Mouse (Mus musculus) midbrain, embryonic 16.5 days (tissue): Measurements from ENCODE around the gene Bicdl1. TPM values are rescaled to one million over a fixed set of nuclear protein-coding genes. Genes with fewer than 3 reads are reported as not detected.
A peak's percentile ranks its signal among the peaks of the same experiment; 100 is the strongest.

Source experiments
- ATAC-seq: fragments of 200-750 bp; cut with Nextera tagmentation; 2 replicates; pipeline ENCODE4 v1.8.0; 2017; ENCODE audit warnings: moderate TSS enrichment
- H3K27ac ChIP-seq: fragments of 300-500 bp; sonication (generic); 2 replicates; pipeline ENCODE4 v1.5.1; 2014; ENCODE audit warnings: mild to moderate bottlenecking, low read length, mixed read lengths
- H3K27me3 ChIP-seq: fragments of 300-500 bp; sonication (generic); 2 replicates; pipeline ENCODE4 v1.6.1; 2014; ENCODE audit warnings: low read depth, low read length, mixed read lengths; ENCODE audit not compliant: control insufficient read depth, insufficient read depth
- H3K36me3 ChIP-seq: fragments of 300-500 bp; sonication (generic); 2 replicates; pipeline ENCODE4 v1.6.1; 2014; ENCODE audit warnings: mild to moderate bottlenecking, low read length, moderate library complexity, mixed read lengths; ENCODE audit not compliant: control insufficient read depth, insufficient read depth
- H3K4me1 ChIP-seq: fragments of 300-500 bp; sonication (generic); 2 replicates; pipeline ENCODE4 v1.6.1; 2014; ENCODE audit warnings: mild to moderate bottlenecking, low read length, mixed read lengths; ENCODE audit not compliant: control insufficient read depth, insufficient read depth
- H3K4me2 ChIP-seq: fragments of 300-500 bp; sonication (generic); 2 replicates; pipeline ENCODE4 v1.6.1; 2014; ENCODE audit warnings: mild to moderate bottlenecking, low read length, mixed read lengths
- H3K4me3 ChIP-seq: fragments of 300-500 bp; sonication (generic); 2 replicates; pipeline ENCODE4 v1.5.1; 2014; ENCODE audit warnings: low read depth, mild to moderate bottlenecking, low read length, moderate library complexity, mixed read lengths
- H3K9ac ChIP-seq: fragments of 300-500 bp; sonication (generic); 2 replicates; pipeline ENCODE4 v1.6.1; 2014; ENCODE audit warnings: low read depth, low read length, mixed read lengths
- H3K9me3 ChIP-seq: fragments of 300-500 bp; sonication (generic); replicated peaks from 2 replicates; pipeline ENCODE4 v1.6.1; 2014; ENCODE audit warnings: mild to moderate bottlenecking, low read length, mixed read lengths; ENCODE audit not compliant: control insufficient read depth, poor library complexity, severe bottlenecking
- WGBS: fragments of 180-500 bp; shearing (Covaris S2); extraction: QIAGEN DNeasy Blood & Tissue Kit; methylation state at CpG from one replicate; pipeline ENCODE4 v1.1.7; 2014; 5-methylcytosine and 5-hydroxymethylcytosine counted together
- polyA plus RNA-seq: library from polyadenylated mRNA; unstranded; fragments of >200 nt; fragmentation: Nextera tagmentation; extraction: Ambion mirVana; gene quantifications from 2 replicates; pipeline ENCODE4 v1.2.1, GENCODE M21; 2015

Bicdl1 gene
- polyA plus RNA-seq, 1 experiment from 2014 or later = 40.2 TPM

GRCm38 (mm10) chr5:115652681-115653575 lies 78.5 kb downstream of the Bicdl1 start:
- peak overlapping the region; percentile 32 for H3K4me3 ChIP-seq
- 3% methylated on average over 35 of the region's 35 CpGs for WGBS
- no peaks in the 10 kb centered on the region for H3K27me3 ChIP-seq
- peak overlapping the region; percentile 80 for H3K27ac ChIP-seq
- H3K4me2 ChIP-seq = peak overlapping the region; percentile 49
- H3K9me3 ChIP-seq = no peaks in the 10 kb centered on the region
- peaks cover 15% of the 10 kb centered on the region for H3K4me1 ChIP-seq
- H3K36me3 ChIP-seq = no peaks in the 10 kb centered on the region; the same call in none of the 2 replicates
- peak overlapping the region; percentile 54 for H3K9ac ChIP-seq
- ATAC-seq = peak; percentile 99

GRCm38 (mm10) chr5:115651821-115652220 lies 79.6 kb downstream of the Bicdl1 start:
- 86% methylated on average over 10 of the region's 10 CpGs for whole genome bisulfite sequencing
- Histone ChIP-seq H3K4me1 (peaks cover 15% of the 10 kb centered on the region), H3K4me3 (no peak overlapping the region), H3K36me3 (no peaks in the 10 kb centered on the region; the same call in none of the 2 replicates), H3K9me3 (no peaks in the 10 kb centered on the region), H3K9ac (peak overlapping the region; percentile 54; the same call in 1 of the 2 replicates), H3K27ac (no peak overlapping the region; the same call in 1 of the 2 replicates), H3K4me2 (no peak overlapping the region; the same call in 1 of the 2 replicates), H3K27me3 (no peaks in the 10 kb centered on the region)
- no peak for ATAC-seq

DNA sequence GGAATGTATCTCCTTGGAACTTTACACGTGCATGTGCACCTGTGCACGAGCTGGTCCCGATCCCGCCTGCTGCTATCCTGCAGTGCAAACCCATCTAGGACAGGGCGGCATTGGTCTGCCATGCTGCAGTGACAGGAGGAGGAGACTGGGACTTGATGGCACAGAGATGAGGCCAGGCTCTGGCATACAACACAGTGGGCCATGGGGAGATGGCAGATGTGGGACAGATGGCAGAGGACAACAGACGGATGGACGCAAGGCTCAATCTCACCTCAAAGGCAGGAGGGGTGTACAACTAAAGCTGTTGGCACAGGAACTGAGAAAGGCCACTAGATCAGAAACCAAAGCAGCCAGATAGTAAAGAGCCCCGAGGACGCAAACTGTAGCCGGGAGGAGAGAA lies 80.5 kb downstream of the Bicdl1 start:
- Histone ChIP-seq H3K4me1 (peaks cover 15% of the 10 kb centered on the region), H3K4me2 (no peak overlapping the region), H3K27me3 (no peaks in the 10 kb centered on the region), H3K27ac (no peak overlapping the region), H3K36me3 (peaks cover 6% of the 10 kb centered on the region), H3K9ac (no peak overlapping the region), H3K9me3 (no peaks in the 10 kb centered on the region), H3K4me3 (no peak overlapping the region)
- WGBS = 91% methylated on average over 10 of the region's 10 CpGs
- ATAC-seq = no peak

GRCm38 (mm10) chr5:115649699-115650098 lies 81.7 kb downstream of the Bicdl1 start:
- no peaks in the 10 kb centered on the region for H3K27me3 ChIP-seq
- H3K4me2 ChIP-seq = no peak overlapping the region
- ATAC-seq = no peak
- H3K4me1 ChIP-seq = peaks cover 15% of the 10 kb centered on the region
- no peak overlapping the region for H3K4me3 ChIP-seq
- H3K36me3 ChIP-seq = peaks cover 13% of the 10 kb centered on the region
- no peak overlapping the region for H3K27ac ChIP-seq
- WGBS = 87% methylated on average over 8 of the region's 8 CpGs
- no peaks in the 10 kb centered on the region for H3K9me3 ChIP-seq
- no peak overlapping the region for H3K9ac ChIP-seq

DNA sequence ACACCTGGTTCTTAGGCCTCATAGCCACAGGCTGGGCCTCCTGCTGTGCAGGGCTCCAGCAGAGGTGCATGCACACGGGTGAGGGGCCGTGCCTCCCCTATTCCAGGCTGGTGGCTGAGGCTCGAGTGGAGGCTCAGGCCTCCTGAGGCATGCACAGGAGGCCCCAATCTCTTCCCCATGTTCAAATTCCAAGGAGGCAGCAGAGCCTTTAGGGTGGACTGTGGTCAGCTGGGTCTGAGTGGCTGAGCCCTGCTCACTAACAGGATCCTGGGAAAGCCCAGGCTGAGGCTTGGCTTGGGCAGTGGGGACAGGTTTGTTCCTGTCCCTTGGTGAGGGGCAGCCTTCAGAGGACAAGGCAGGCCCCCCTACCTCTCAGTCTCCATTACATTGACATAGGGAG lies 82.5 kb downstream of the Bicdl1 start:
- 55% methylated on average over 3 of the region's 3 CpGs for WGBS
- no peaks in the 10 kb centered on the region for H3K9me3 ChIP-seq
- no peak overlapping the region for H3K4me2 ChIP-seq
- H3K9ac ChIP-seq = no peak overlapping the region
- H3K4me1 ChIP-seq = peaks cover 15% of the 10 kb centered on the region
- H3K4me3 ChIP-seq = no peak overlapping the region
- no peaks in the 10 kb centered on the region for H3K27me3 ChIP-seq
- ATAC-seq = no peak
- H3K36me3 ChIP-seq = peaks cover 13% of the 10 kb centered on the region
- no peak overlapping the region for H3K27ac ChIP-seq

DNA sequence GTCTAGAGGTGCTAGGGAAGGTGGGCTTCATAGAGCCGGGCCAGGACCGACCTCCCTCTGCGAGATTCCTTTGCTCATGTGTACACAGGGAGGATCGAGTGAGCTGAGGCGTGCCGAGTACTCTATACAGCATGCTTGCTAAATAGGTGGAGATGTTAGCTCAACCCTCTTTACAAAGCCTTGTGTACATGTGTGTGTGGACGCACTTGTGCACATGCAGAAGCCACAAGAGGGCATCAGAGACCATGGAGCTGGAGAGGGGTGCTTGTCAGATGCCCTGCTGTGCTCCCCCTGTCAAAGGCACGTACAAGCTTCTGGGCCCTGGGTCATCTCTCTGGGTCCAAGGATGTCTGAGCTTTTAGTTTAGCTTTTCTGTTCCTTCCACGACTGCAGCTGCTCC lies 87.2 kb downstream of the Bicdl1 start:
- WGBS = 79% methylated on average over 9 of the region's 9 CpGs
- Histone ChIP-seq H3K4me1 (no peaks in the 10 kb centered on the region), H3K9me3 (no peaks in the 10 kb centered on the region), H3K9ac (no peak overlapping the region), H3K4me3 (no peak overlapping the region), H3K27me3 (no peaks in the 10 kb centered on the region), H3K36me3 (peaks cover 15% of the 10 kb centered on the region), H3K27ac (no peak overlapping the region), H3K4me2 (no peak overlapping the region)
- ATAC-seq = no peak

DNA sequence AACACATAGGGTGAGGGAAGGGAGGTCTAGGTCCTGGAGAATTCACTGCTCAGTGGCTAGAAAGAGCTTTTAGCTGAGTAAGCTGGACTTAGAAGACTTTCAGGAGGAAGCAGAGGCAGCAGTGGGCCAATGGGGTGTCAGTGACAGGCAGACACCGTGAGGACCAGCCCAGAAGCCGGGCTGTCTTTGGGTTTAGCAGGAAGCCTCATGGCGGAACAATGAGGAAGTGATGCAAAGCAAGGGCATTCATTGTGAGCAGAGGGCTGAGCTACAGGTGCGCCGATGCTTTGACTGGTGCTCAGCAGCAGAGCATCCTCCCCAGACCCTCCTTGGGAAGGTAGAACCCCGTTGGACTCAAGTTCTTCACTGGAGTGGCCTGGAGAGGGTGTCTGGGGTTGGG lies 95.9 kb downstream of the Bicdl1 start:
- 59% methylated on average over 6 of the region's 6 CpGs for WGBS
- no peak overlapping the region for H3K9ac ChIP-seq
- no peak for ATAC-seq
- H3K4me1 ChIP-seq = peaks cover 34% of the 10 kb centered on the region
- H3K4me3 ChIP-seq = no peak overlapping the region
- peaks cover 11% of the 10 kb centered on the region for H3K36me3 ChIP-seq
- H3K4me2 ChIP-seq = no peak overlapping the region
- no peaks in the 10 kb centered on the region for H3K27me3 ChIP-seq
- no peaks in the 10 kb centered on the region for H3K9me3 ChIP-seq
- no peak overlapping the region for H3K27ac ChIP-seq

- H3K27me3 ChIP-seq = no peaks in the 10 kb centered on the region
- H3K4me3 ChIP-seq = no peak overlapping the region
- no peak overlapping the region for H3K27ac ChIP-seq
- peaks cover 34% of the 10 kb centered on the region for H3K4me1 ChIP-seq
- whole genome bisulfite sequencing = 90% methylated on average over 8 of the region's 8 CpGs
- no peak overlapping the region for H3K4me2 ChIP-seq
- no peak overlapping the region for H3K9ac ChIP-seq
- H3K9me3 ChIP-seq = no peaks in the 10 kb centered on the region
- ATAC-seq = no peak
- H3K36me3 ChIP-seq = peaks cover 7% of the 10 kb centered on the region
These were observed 97.4 kb downstream of the Bicdl1 start for GRCm38 (mm10) chr5:115634046-115634445.

- no peak for ATAC-seq
- Histone ChIP-seq H3K27me3 (no peaks in the 10 kb centered on the region), H3K4me1 (peaks cover 34% of the 10 kb centered on the region), H3K4me2 (peak overlapping the region; percentile 70), H3K36me3 (no peaks in the 10 kb centered on the region), H3K9ac (peak overlapping the region; percentile 93), H3K9me3 (no peaks in the 10 kb centered on the region), H3K27ac (no peak overlapping the region; the same call in 1 of the 2 replicates), H3K4me3 (peak overlapping the region; percentile 93)
- WGBS = 45% methylated on average over 4 of the region's 4 CpGs
These were observed 98.4 kb downstream of the Bicdl1 start for GRCm38 (mm10) chr5:115633060-115633459.
